Mouse (Mus musculus): ENCODE measurements around the gene Entpd7.

DNA sequence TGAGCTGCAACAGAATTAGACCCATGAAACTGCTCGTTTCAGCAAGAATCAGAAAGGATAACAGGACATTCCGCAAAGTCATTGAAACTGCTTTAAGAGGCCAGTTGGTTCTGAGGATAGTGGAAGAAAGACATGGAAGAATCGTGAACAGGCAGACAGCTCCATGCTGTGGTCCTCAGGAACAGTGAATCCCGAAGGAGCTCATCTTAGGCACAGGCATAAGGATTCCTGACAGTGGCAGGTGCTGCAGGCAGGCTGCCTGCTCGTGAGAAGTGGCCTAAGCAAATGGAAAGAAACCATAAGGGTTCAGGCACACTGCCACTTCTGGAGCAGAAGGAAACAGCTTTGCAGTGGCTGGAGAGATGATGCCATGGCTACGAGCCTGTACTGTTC lies 10.3 kb downstream of the Entpd7 start:
- no peak for TF ChIP-seq ZC3H11A (IDR thresholded peaks at IDR 0.05; ENCODE audit: borderline replicate concordance, low read depth, low read length)
- no peak for TF ChIP-seq ZNF384 (IDR thresholded peaks at IDR 0.05; ENCODE audit: low read depth, low read length)
